Mouse (Mus musculus): Measurements from ENCODE around the gene Glipr1l3. TPM values are rescaled to one million over a fixed set of nuclear protein-coding genes. Genes with fewer than 3 reads are reported as not detected.
"Not testable (repeated sequence)": the region's sequence is repeated elsewhere in the genome, so short reads cannot be mapped to it uniquely, and the experiment has no call there.

Glipr1l3 gene
- total RNA-seq (2012; rRNA removed) (not detected in 2 replicates), total RNA-seq (2014; rRNA removed) (not detected in 2 replicates), polyA plus RNA-seq (2012; ENCODE audit: insufficient read length, low read depth) (not detected in 2 replicates)

DNA sequence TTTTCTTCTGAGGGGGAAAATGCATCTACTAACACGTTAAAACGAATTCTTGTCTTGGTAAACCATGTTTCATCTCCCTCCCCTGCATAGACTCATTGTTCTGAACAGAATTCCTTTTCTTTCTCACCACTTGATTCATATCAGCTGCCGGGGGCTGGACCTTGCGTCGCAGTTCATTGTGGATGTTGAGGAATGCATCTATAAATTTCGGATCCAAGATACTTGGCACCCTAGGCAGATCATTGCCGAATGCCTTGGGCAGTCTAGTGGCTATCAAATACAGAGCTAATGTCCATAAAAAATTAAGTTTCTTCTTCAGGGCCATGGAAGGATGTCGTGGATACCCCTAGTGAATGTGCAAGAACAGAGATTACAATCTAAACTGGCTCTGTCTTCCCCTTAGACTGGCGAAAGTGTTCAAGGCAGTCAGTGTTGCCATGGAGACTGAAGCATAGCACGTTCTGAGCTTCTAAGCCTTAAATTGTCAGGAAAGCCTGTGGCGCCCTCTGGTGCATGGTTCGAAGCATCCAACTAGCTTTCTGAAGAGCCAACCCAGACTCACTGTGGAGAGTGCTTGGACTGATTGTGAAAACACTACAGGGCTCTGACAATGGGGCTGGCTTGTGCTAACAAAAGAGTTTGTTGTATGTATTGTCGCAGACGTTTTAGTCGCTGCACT, at the start of gene Glipr1l3:
Gene Glipr1l3 (minus strand): TSS at position 446 of the 679 bp plus-strand sequence.
- TF ChIP-seq RAD21 (IDR thresholded peaks at IDR 0.05; ENCODE audit: low read depth, low read length) (peak; percentile 85), BHLHE40 (IDR thresholded peaks at IDR 0.05; ENCODE audit: low read depth, low read length) (peak; percentile 59), SMC3 (IDR thresholded peaks at IDR 0.05; ENCODE audit: low read depth, low read length) (peak; percentile 73), MXI1 (IDR thresholded peaks at IDR 0.05; ENCODE audit: low read depth, low read length) (peak; percentile 51; the same call in 1 of the 2 replicates), CTCF (conservative IDR thresholded peaks at IDR 0.05 in 1 of 2, IDR thresholded peaks at IDR 0.05 in 1 of 2; ENCODE audit: low read depth in 2 of 2, low read length in 2 of 2) (peak; percentile 44 to 86; a peak in 2 of 4 replicates)
- H3K79me2 ChIP-seq (replicated peaks; ENCODE audit: control insufficient read depth, extremely low read depth, insufficient read depth, poor library complexity, severe bottlenecking); H3K9me3 ChIP-seq (replicated peaks; ENCODE audit: low read length); H3K9ac ChIP-seq (ENCODE audit: insufficient read depth, low read depth); H3K27me3 ChIP-seq (replicated peaks); H3K27ac ChIP-seq (ENCODE audit: insufficient read depth, low read depth); H3K36me3 ChIP-seq (replicated peaks in 1 of 2; ENCODE audit: control insufficient read depth in 1 of 2, insufficient read depth in 1 of 2, low read length in 1 of 2); in situ Hi-C loops (cut with MboI; ENCODE audit: low pct_ligation_motif_present, low pct_unique_long_range_greater_than_20kb, low sequenced_read_pairs); H3K4me2 ChIP-seq (ENCODE audit: insufficient read depth, low read depth, poor library complexity, severe bottlenecking); H3K4me1 ChIP-seq (ENCODE audit: control insufficient read depth in 1 of 2, insufficient read depth in 2 of 2); dilution Hi-C loops (cut with MboI; ENCODE audit: extremely low pct_ligation_motif_present, extremely low pct_unique_long_range_greater_than_20kb, low sequenced_read_pairs); H3K4me3 ChIP-seq (replicated peaks in 1 of 3; ENCODE audit: low read depth in 2 of 3, low read length in 2 of 3, poor library complexity in 1 of 3): not testable (repeated sequence)
- DNase-seq (ENCODE audit: extremely low read depth), result peak; percentile 90

DNA sequence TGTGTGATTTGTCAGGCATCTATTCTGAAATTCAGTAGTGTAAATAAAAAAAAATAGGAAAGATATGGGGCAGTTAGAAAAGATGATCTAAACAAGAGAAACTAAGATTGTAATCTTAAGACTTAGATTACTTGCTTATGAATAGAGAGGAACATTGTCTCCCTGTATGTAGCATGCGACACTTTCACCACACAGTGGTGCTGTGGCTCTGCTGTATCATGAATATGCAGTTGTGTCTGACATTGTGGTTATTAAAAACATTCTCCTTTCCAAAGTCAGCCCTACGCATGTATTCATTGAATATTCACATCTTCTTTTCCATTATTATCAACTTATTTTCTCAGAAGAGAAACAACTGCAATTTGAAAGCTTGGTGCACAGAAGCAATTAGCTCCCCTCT, 43.3 kb upstream of the Glipr1l3 start:
- TF ChIP-seq CTCF (conservative IDR thresholded peaks at IDR 0.05 in 1 of 2, IDR thresholded peaks at IDR 0.05 in 1 of 2; ENCODE audit: low read depth in 2 of 2, low read length in 2 of 2) (peak; percentile 11 to 76; a peak in 2 of 4 replicates), JUND (conservative IDR thresholded peaks at IDR 0.05; ENCODE audit: low read depth, low read length) (no peak), SMC3 (IDR thresholded peaks at IDR 0.05; ENCODE audit: low read depth, low read length) (peak; percentile 75), ZC3H11A (IDR thresholded peaks at IDR 0.05; ENCODE audit: low read depth, low read length) (peak; percentile 51; the same call in 1 of the 2 replicates), RAD21 (IDR thresholded peaks at IDR 0.05; ENCODE audit: low read depth, low read length) (peak; percentile 78)
- dilution Hi-C loops (cut with MboI; ENCODE audit: extremely low pct_ligation_motif_present, extremely low pct_unique_long_range_greater_than_20kb, low sequenced_read_pairs), result no loop called here
- Histone ChIP-seq H3K4me3 (replicated peaks in 1 of 3; ENCODE audit: low read depth in 2 of 3, low read length in 2 of 3, poor library complexity in 1 of 3) (no peak overlapping the region), H3K9ac (ENCODE audit: insufficient read depth, low read depth) (no peak overlapping the region), H3K4me1 (ENCODE audit: control insufficient read depth in 1 of 2, insufficient read depth in 2 of 2) (no peaks in the 10 kb centered on the region), H3K27ac (ENCODE audit: insufficient read depth, low read depth) (no peak overlapping the region), H3K4me2 (ENCODE audit: insufficient read depth, low read depth, poor library complexity, severe bottlenecking) (no peak overlapping the region), H3K27me3 (replicated peaks) (no peaks in the 10 kb centered on the region), H3K79me2 (replicated peaks; ENCODE audit: control insufficient read depth, extremely low read depth, insufficient read depth, poor library complexity, severe bottlenecking) (no peaks in the 10 kb centered on the region), H3K36me3 (replicated peaks in 1 of 2; ENCODE audit: control insufficient read depth in 1 of 2, insufficient read depth in 1 of 2, low read length in 1 of 2) (no peaks in the 10 kb centered on the region), H3K9me3 (replicated peaks; ENCODE audit: low read length) (no peaks in the 10 kb centered on the region)
- DNase-seq (ENCODE audit: extremely low read depth), result peak; percentile 51
- in situ Hi-C loops (cut with MboI; ENCODE audit: low pct_ligation_motif_present, low pct_unique_long_range_greater_than_20kb, low sequenced_read_pairs), result loop anchor here (25.0 kb wide), 1 partner anchor 559 kb away; no protein-coding TSS in a partner anchor

DNA sequence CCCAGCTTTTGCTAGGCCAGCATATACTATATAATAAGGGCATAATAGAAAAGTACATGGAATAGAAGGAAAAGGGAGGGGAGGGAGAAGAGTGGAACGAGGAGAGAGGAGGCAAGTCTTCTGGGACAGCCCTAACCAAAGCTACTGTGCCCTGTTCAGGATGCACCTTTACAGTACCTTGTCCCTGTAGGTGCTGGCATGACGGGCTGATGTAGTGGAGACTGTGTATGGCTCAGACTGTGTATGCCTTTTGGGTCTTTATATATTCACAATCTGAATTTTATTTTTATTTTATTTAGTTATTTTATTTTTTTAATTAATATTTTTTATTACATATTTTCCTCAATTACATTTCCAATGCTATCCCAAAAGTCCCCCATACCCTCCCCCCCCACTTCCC, 33.8 kb upstream of the Glipr1l3 start:
- dilution Hi-C loops (cut with MboI; ENCODE audit: extremely low pct_ligation_motif_present, extremely low pct_unique_long_range_greater_than_20kb, low sequenced_read_pairs); H3K27me3 ChIP-seq (replicated peaks); H3K4me3 ChIP-seq (replicated peaks in 1 of 3; ENCODE audit: low read depth in 2 of 3, low read length in 2 of 3, poor library complexity in 1 of 3); in situ Hi-C loops (cut with MboI; ENCODE audit: low pct_ligation_motif_present, low pct_unique_long_range_greater_than_20kb, low sequenced_read_pairs); H3K9me3 ChIP-seq (replicated peaks; ENCODE audit: low read length); H3K36me3 ChIP-seq (replicated peaks in 1 of 2; ENCODE audit: control insufficient read depth in 1 of 2, insufficient read depth in 1 of 2, low read length in 1 of 2); H3K4me2 ChIP-seq (ENCODE audit: insufficient read depth, low read depth, poor library complexity, severe bottlenecking); H3K79me2 ChIP-seq (replicated peaks; ENCODE audit: control insufficient read depth, extremely low read depth, insufficient read depth, poor library complexity, severe bottlenecking); H3K4me1 ChIP-seq (ENCODE audit: control insufficient read depth in 1 of 2, insufficient read depth in 2 of 2); H3K27ac ChIP-seq (ENCODE audit: insufficient read depth, low read depth); H3K9ac ChIP-seq (ENCODE audit: insufficient read depth, low read depth); DNase-seq (ENCODE audit: extremely low read depth): not testable (repeated sequence)

DNA sequence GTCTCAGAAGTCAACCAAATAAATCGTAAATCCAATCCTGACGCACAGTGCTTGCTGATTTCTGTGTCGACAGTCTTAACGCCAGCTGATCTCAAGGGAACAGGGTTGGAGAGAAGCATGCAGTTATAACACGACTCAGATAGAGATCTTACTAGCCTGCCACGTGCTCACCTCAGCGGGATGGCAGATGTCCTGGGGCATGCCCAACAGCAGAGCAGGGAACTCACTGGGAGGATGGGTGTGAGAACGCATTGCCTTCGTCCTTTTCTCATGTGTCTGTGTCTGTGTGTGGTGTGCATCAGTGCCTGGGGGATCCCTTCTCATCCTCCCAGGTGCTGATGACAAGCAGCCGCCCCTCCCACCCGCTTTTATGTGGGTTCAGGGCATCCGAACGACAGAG, 16.9 kb upstream of the Glipr1l3 start:
- H3K4me3 ChIP-seq (replicated peaks in 1 of 3; ENCODE audit: low read depth in 2 of 3, low read length in 2 of 3, poor library complexity in 1 of 3); H3K36me3 ChIP-seq (replicated peaks in 1 of 2; ENCODE audit: control insufficient read depth in 1 of 2, insufficient read depth in 1 of 2, low read length in 1 of 2); H3K27me3 ChIP-seq (replicated peaks); H3K9me3 ChIP-seq (replicated peaks; ENCODE audit: low read length); DNase-seq (ENCODE audit: extremely low read depth); in situ Hi-C loops (cut with MboI; ENCODE audit: low pct_ligation_motif_present, low pct_unique_long_range_greater_than_20kb, low sequenced_read_pairs); dilution Hi-C loops (cut with MboI; ENCODE audit: extremely low pct_ligation_motif_present, extremely low pct_unique_long_range_greater_than_20kb, low sequenced_read_pairs); H3K9ac ChIP-seq (ENCODE audit: insufficient read depth, low read depth); H3K79me2 ChIP-seq (replicated peaks; ENCODE audit: control insufficient read depth, extremely low read depth, insufficient read depth, poor library complexity, severe bottlenecking); H3K4me1 ChIP-seq (ENCODE audit: control insufficient read depth in 1 of 2, insufficient read depth in 2 of 2); H3K4me2 ChIP-seq (ENCODE audit: insufficient read depth, low read depth, poor library complexity, severe bottlenecking); H3K27ac ChIP-seq (ENCODE audit: insufficient read depth, low read depth): not testable (repeated sequence)

All from CH12.LX (cell line).